8 mouse cellular contexts compared by ENCODE assay signal in genomic region chr8:124751191-124751590, GRCm38 (mm10). TPM values are rescaled to one million over a fixed set of nuclear protein-coding genes. Genes with fewer than 3 reads are reported as not detected.
DNase-seq lines count a peak whose midpoint lies in the region; ATAC-seq and TF ChIP-seq lines count a peak whose summit lies in the region.

No protein-coding gene starts in this region.

- peak overlapping the region; percentile 56 for H3K4me3 ChIP-seq in spleen, adult 2 months (ENCODE audit: extremely low read depth, insufficient read depth, insufficient read length)
- peak overlapping the region; percentile 49 for H3K4me3 ChIP-seq in embryonic fibroblast, embryonic 13.5 days (ENCODE audit: insufficient read depth, low read length)
- peak overlapping the region; percentile 45 for H3K4me3 ChIP-seq in hindbrain, embryonic 14.5 days (replicated peaks; ENCODE audit: low read length)
- peak overlapping the region; percentile 90 for H3K4me3 ChIP-seq in megakaryocyte, embryonic 14.5 days (replicated peaks)

- H3K27me3 ChIP-seq in spleen, adult 2 months (ENCODE audit: control insufficient read depth, insufficient read depth, low read length) = peaks cover 12% of the 10 kb centered on the region
- peaks cover 44% of the 10 kb centered on the region for H3K27me3 ChIP-seq in hindbrain, embryonic 14.5 days (ENCODE audit: control insufficient read depth, insufficient read depth, low read length)
- H3K27me3 ChIP-seq in megakaryocyte, embryonic 14.5 days (replicated peaks) = peaks cover 87% of the 10 kb centered on the region

- TF ChIP-seq CTCF in spleen, adult 2 months (IDR thresholded peaks at IDR 0.05; ENCODE audit: extremely low read depth, insufficient read depth, insufficient read length, insufficient replicate concordance) = no peak
- no peak for TF ChIP-seq CTCF in embryonic fibroblast, embryonic 13.5 days (IDR thresholded peaks at IDR 0.05; ENCODE audit: borderline replicate concordance, insufficient read depth, low read length)

- peaks cover 5% of the 10 kb centered on the region for H3K4me1 ChIP-seq in spleen, adult 2 months (ENCODE audit: control insufficient read depth, insufficient read depth, insufficient read length)
- H3K4me1 ChIP-seq in embryonic fibroblast, embryonic 13.5 days (ENCODE audit: control insufficient read depth, insufficient read depth, low read length) = no peaks in the 10 kb centered on the region
- peaks cover 7% of the 10 kb centered on the region; the same call in 1 of the 2 replicates for H3K4me1 ChIP-seq in hindbrain, embryonic 14.5 days (replicated peaks; ENCODE audit: control insufficient read depth, insufficient read depth, low read length)
- H3K4me1 ChIP-seq in megakaryocyte, embryonic 14.5 days = peaks cover 19% of the 10 kb centered on the region

- peak overlapping the region; percentile 44 for H3K9ac ChIP-seq in hindbrain, embryonic 14.5 days

- H3K4me2 ChIP-seq in hindbrain, embryonic 14.5 days (replicated peaks) = peak overlapping the region; percentile 74

- H3K36me3 ChIP-seq in spleen, adult 2 months (ENCODE audit: control insufficient read depth, insufficient read depth, low read length) = no peaks in the 10 kb centered on the region
- no peaks in the 10 kb centered on the region for H3K36me3 ChIP-seq in hindbrain, embryonic 14.5 days (replicated peaks; ENCODE audit: control insufficient read depth, insufficient read depth)
- H3K36me3 ChIP-seq in megakaryocyte, embryonic 14.5 days (replicated peaks; ENCODE audit: low read length) = no peaks in the 10 kb centered on the region

- no peak for TF ChIP-seq POLR2A in spleen, adult 2 months (IDR thresholded peaks at IDR 0.05; ENCODE audit: low read depth, low read length)
- TF ChIP-seq POLR2A in embryonic fibroblast, embryonic 13.5 days (IDR thresholded peaks at IDR 0.05; ENCODE audit: low read depth, low read length) = no peak

- no peak for DNase-seq in spleen, adult 2 months (ENCODE audit: low read depth in 1 of 2, low spot score in 2 of 2)
- DNase-seq in spleen, postnatal 4 days (ENCODE audit: low spot score in 2 of 2) = no peak
- no peak for DNase-seq in hindbrain, embryonic 14.5 days (ENCODE audit: low spot score)
- DNase-seq in frontal cortex, postnatal 36 days (ENCODE audit: low spot score in 2 of 2) = no peak
- DNase-seq in adrenal gland, postnatal 25 days = no peak
- DNase-seq in gastrocnemius, adult 18-20 months (ENCODE audit: low spot score) = no peak

- no peak for ATAC-seq in hindbrain, embryonic 14.5 days (ENCODE audit: low FRiP score)

- H3K27ac ChIP-seq in spleen, adult 2 months (ENCODE audit: insufficient read depth, low read length) = no peak overlapping the region
- H3K27ac ChIP-seq in embryonic fibroblast, embryonic 13.5 days (ENCODE audit: insufficient read depth, low read length) = no peak overlapping the region
- H3K27ac ChIP-seq in hindbrain, embryonic 14.5 days = no peak overlapping the region

- no peaks in the 10 kb centered on the region for H3K9me3 ChIP-seq in hindbrain, embryonic 14.5 days (ENCODE audit: control insufficient read depth, low read length)
- H3K9me3 ChIP-seq in megakaryocyte, embryonic 14.5 days = peaks cover 13% of the 10 kb centered on the region

- WGBS in spleen, adult 2 months = 2% methylated on average over 31 of the region's 31 CpGs
- under 1% methylated on average over 31 of the region's 31 CpGs for WGBS in hindbrain, embryonic 14.5 days

RNA-seq across cellular contexts. Expression of gene Fam89a, which starts 0.4 kb away (rescaled TPM):
- polyA plus RNA-seq in spleen, adult 2 months (2012; rRNA removed) = 1.2 and 1.5 TPM in 2 replicates
- polyA plus RNA-seq in embryonic fibroblast, embryonic 13.5 days (2011; ENCODE audit: insufficient read length, low read depth, missing spikeins) = not detected in 2 replicates
- polyA plus RNA-seq in hindbrain, embryonic 14.5 days (2014; fragmentation: Nextera tagmentation; extraction: Ambion mirVana) = 1.0 and 1.2 TPM in 2 replicates
- not detected in 2 replicates for polyA plus RNA-seq in megakaryocyte, embryonic 14.5 days (2012; ENCODE audit: insufficient read depth, low replicate concordance)
- 0.24 TPM in 1 of 2 replicates, not detected in the other for total RNA-seq in adrenal gland, postnatal 25 days (2021)
- total RNA-seq in gastrocnemius, adult 18-20 months (2021) = 1 to 10 TPM in 1 of 2 experiments, under 1 TPM in 1; 0.62 to 1.5 TPM

RNA-seq across cellular contexts. Expression of gene Arv1, which starts 29.3 kb away (rescaled TPM):
- polyA plus RNA-seq in spleen, adult 2 months (2012; rRNA removed) = 18.0 and 19.4 TPM in 2 replicates
- 8.2 and 10.4 TPM in 2 replicates for polyA plus RNA-seq in embryonic fibroblast, embryonic 13.5 days (2011; ENCODE audit: insufficient read length, low read depth, missing spikeins)
- polyA plus RNA-seq in hindbrain, embryonic 14.5 days (2014; fragmentation: Nextera tagmentation; extraction: Ambion mirVana) = 32.0 and 32.7 TPM in 2 replicates
- 3.8 TPM in 1 of 2 replicates, not detected in the other for polyA plus RNA-seq in megakaryocyte, embryonic 14.5 days (2012; ENCODE audit: insufficient read depth, low replicate concordance)
- total RNA-seq in adrenal gland, postnatal 25 days (2021) = 13.8 and 14.6 TPM in 2 replicates
- 1 to 10 TPM; 2.6 to 3.1 TPM for total RNA-seq in gastrocnemius, adult 18-20 months (2021)

RNA-seq across cellular contexts. Expression of gene Ttc13, which starts 29.4 kb away (rescaled TPM):
- 18.5 and 21.1 TPM in 2 replicates for polyA plus RNA-seq in spleen, adult 2 months (2012; rRNA removed)
- polyA plus RNA-seq in embryonic fibroblast, embryonic 13.5 days (2011; ENCODE audit: insufficient read length, low read depth, missing spikeins) = 54.1 and 55.6 TPM in 2 replicates
- polyA plus RNA-seq in hindbrain, embryonic 14.5 days (2014; fragmentation: Nextera tagmentation; extraction: Ambion mirVana) = 71.1 and 74.3 TPM in 2 replicates
- 0.69 and 5.4 TPM in 2 replicates for polyA plus RNA-seq in megakaryocyte, embryonic 14.5 days (2012; ENCODE audit: insufficient read depth, low replicate concordance)
- 44.7 and 55.0 TPM in 2 replicates for total RNA-seq in adrenal gland, postnatal 25 days (2021)
- total RNA-seq in gastrocnemius, adult 18-20 months (2021) = 10 to 100 TPM; 17.1 to 20.6 TPM

RNA-seq across cellular contexts. Expression of gene Trim67, which starts 41.7 kb away (rescaled TPM):
- 0.02 TPM in 1 of 2 replicates, not detected in the other for polyA plus RNA-seq in spleen, adult 2 months (2012; rRNA removed)
- polyA plus RNA-seq in embryonic fibroblast, embryonic 13.5 days (2011; ENCODE audit: insufficient read length, low read depth, missing spikeins) = not detected in 2 replicates
- 35.8 and 39.4 TPM in 2 replicates for polyA plus RNA-seq in hindbrain, embryonic 14.5 days (2014; fragmentation: Nextera tagmentation; extraction: Ambion mirVana)
- 0.09 TPM in 1 of 2 replicates, not detected in the other for polyA plus RNA-seq in megakaryocyte, embryonic 14.5 days (2012; ENCODE audit: insufficient read depth, low replicate concordance)
- 2.2 and 3.0 TPM in 2 replicates for total RNA-seq in adrenal gland, postnatal 25 days (2021)
- total RNA-seq in gastrocnemius, adult 18-20 months (2021) = under 1 TPM; 0.05 to 0.21 TPM
